Mouse (Mus musculus): ENCODE data around the gene Iqce.

DNA sequence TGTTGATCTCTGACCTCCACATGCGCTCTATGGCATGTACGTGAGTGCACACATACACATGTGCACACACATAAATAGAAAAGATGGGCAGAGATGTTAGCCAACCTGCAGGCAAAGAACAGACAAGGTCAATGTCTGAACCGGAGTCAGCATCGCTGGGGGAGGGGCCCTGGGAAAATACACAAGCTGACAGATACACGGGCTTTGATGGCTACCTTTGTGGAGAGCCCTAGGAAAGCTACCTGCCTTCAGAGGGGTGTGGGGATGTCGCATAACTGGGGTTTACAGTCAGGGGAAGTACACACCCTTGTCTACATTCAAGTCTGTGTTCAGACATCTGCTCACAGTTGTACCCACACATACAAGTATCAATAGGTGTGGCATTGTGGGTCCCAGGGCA, 63.7 kb downstream of the Iqce start:
- TF ChIP-seq EP300 (IDR thresholded peaks at IDR 0.05; ENCODE audit: low read length) (no peak), POLR2A (IDR thresholded peaks at IDR 0.05; ENCODE audit: low read depth, low read length) (no peak), SMC3 (IDR thresholded peaks at IDR 0.05; ENCODE audit: low read depth, low read length) (no peak), E2F4 (IDR thresholded peaks at IDR 0.05; ENCODE audit: insufficient replicate concordance, low read depth, low read length) (no peak)
